Mouse (Mus musculus): ENCODE measurements around the gene Lrrc17.
"Not testable (repeated sequence)": the region's sequence is repeated elsewhere in the genome, so short reads cannot be mapped to it uniquely, and the experiment has no call there.

Gene Lrrc17

DNA sequence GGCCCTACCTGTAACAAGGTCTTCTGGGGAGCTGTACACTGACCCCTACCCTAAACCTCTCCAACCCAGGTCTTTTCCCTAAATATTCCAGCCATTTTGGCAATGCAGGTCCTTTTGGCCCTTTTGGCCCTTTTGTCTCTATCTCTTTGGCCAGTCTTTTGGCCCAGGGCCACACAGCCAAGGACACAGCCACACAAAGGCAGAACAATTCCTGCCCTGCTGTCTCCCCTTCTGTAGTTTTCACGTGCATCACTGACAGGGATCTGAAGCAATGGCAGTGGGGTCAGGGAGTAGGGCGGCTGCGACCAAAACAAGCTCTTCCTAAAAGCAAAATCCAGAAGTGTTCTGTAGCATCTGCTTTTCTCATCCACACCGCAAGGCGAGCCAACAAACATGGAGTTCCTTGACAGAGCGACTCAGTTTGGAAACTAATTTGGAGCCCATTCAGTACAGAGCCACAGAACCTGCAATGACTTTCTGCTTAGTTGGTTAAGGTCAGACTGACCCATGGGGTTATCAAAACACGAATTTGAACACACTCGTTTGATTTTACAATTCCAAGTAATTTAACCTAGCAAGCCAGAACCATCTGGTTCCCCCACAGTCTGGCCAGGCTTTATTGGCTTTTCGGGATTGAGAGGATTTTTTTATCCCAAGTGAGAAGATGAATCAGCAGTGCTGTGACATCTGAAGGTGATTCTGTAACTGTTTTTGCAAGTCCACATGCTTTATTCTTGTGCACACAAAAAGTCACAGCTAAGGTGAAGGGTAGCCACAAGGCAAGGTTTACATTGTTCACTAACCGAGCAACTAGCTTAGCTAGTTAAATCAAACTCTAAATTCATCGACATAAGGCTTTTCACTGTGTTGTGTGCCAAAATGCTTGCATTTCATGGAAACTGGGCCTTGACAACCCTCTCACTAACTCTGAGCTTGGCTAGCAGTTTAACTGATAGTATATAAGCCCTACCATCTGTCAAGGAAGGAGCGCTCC, 65.2 kb downstream of the Lrrc17 start:
- no peak for DNase-seq

DNA sequence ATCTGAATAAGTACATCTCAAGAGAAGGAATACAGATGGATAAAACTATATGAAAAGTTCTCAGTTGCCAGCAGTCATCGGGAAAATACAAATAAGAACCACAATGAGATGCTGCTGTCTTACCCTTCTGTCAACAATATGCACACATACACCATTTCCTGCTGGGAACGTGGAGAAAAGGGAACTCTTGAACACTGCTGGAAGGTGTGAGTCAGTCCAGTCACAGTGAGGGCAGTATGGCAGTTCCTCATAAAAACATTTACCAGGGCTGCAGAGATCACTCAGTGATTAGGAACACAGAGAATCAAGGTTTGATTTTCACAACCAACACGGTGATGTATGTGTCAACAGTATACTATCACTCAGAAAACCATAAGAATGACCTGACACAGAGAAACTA, 67.6 kb downstream of the Lrrc17 start:
- DNase-seq, result no peak

- not testable (repeated sequence) for DNase-seq
These were observed 70.9 kb downstream of the Lrrc17 start for GRCm38 (mm10) chr5:21614299-21614698.

- DNase-seq, result no peak
These were observed 73.2 kb downstream of the Lrrc17 start for GRCm38 (mm10) chr5:21616450-21617009.
